Mouse (Mus musculus): ENCODE measurements around the gene Gm10645. TPM values are rescaled to one million over a fixed set of nuclear protein-coding genes. Genes with fewer than 3 reads are reported as not detected.

Gm10645 gene
- total RNA-seq, 2 experiments from 2014 or later, result not detected

Other genes starting within 250 kb of the Gm10645 start
- 0.07 and 0.57 TPM in 2 replicates for gene Tbc1d9, start 818 bp downstream of the Gm10645 start, total RNA-seq (2014; fragmentation: Nextera tagmentation)
- gene Tbc1d9, start 818 bp downstream of the Gm10645 start, total RNA-seq (2017), result 0.84 and 1.4 TPM in 2 replicates
- not detected in 2 replicates for gene Ucp1, start 124.2 kb upstream of the Gm10645 start, total RNA-seq (2014; fragmentation: Nextera tagmentation)
- not detected in 2 replicates for gene Ucp1, start 124.2 kb upstream of the Gm10645 start, total RNA-seq (2017)
- gene Elmod2, start 166.3 kb upstream of the Gm10645 start, total RNA-seq (2014; fragmentation: Nextera tagmentation), result 10.0 and 14.5 TPM in 2 replicates
- 16.7 and 29.9 TPM in 2 replicates for gene Elmod2, start 166.3 kb upstream of the Gm10645 start, total RNA-seq (2017)
- gene Mgat4d, start 182.3 kb upstream of the Gm10645 start, total RNA-seq (2014; fragmentation: Nextera tagmentation), result not detected in 2 replicates
- not detected in 2 replicates for gene Mgat4d, start 182.3 kb upstream of the Gm10645 start, total RNA-seq (2017)
- 1.1 and 1.2 TPM in 2 replicates for gene Clgn, start 223.7 kb upstream of the Gm10645 start, total RNA-seq (2014; fragmentation: Nextera tagmentation)
- 0.19 and 0.95 TPM in 2 replicates for gene Clgn, start 223.7 kb upstream of the Gm10645 start, total RNA-seq (2017)

All from megakaryocyte-erythroid progenitor cell, adult 5-6 weeks (primary cell).